Mouse (Mus musculus): Measurements from ENCODE around the gene Slc35e2. TPM values are rescaled to one million over a fixed set of nuclear protein-coding genes. Genes with fewer than 3 reads are reported as not detected.

Slc35e2 gene
- polyA plus RNA-seq (2015; fragmentation: Nextera tagmentation; extraction: Ambion mirVana), result 11.4 and 12.9 TPM in 2 replicates

DNA sequence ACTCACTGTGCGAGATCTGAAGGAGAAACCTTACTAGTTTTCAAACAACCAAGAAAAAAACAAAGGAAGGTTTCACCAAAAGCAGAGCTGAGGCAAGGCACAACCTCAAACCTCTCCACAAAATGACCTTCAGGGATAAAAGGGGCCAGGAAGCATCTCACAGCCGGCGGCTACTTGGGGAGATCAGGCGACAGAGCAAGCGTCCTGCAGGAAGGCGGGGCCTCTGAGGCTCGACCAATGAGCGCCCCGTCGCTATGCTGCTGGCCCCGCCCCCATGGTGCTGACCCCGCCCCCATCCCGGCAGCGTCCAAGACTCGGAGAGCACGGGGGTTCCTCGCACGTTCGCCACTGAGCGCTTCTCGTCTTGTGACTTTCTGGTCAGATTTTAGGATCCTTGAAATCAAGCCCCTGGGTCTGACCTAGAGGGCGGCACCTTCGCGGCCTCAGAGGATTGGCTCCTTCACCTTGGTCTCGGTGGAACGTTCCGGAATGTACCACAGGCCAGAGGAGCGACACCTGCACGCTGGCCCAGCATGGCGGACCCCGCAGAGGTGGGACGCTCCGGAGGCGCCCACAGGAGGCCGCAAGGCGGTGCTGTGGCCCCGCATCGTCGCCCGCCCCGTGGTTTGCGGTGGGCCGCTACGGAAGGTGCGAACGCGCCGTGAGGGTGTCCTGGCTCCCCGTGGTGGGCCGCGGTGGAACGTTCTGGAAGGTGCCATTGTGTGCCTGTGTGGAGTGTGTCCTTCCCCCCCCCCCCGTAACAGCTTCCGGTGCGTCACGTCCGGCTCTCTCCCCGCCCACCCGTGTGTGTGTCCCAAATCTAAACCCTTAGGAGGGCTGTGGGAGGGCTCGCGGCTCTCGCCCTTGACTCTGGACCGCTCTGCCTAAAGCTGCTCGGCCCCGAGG lies at the start of gene Slc35e2:
Gene Slc35e2 (plus strand): TSS at position 326 of the 906 bp plus-strand sequence.

DNA sequence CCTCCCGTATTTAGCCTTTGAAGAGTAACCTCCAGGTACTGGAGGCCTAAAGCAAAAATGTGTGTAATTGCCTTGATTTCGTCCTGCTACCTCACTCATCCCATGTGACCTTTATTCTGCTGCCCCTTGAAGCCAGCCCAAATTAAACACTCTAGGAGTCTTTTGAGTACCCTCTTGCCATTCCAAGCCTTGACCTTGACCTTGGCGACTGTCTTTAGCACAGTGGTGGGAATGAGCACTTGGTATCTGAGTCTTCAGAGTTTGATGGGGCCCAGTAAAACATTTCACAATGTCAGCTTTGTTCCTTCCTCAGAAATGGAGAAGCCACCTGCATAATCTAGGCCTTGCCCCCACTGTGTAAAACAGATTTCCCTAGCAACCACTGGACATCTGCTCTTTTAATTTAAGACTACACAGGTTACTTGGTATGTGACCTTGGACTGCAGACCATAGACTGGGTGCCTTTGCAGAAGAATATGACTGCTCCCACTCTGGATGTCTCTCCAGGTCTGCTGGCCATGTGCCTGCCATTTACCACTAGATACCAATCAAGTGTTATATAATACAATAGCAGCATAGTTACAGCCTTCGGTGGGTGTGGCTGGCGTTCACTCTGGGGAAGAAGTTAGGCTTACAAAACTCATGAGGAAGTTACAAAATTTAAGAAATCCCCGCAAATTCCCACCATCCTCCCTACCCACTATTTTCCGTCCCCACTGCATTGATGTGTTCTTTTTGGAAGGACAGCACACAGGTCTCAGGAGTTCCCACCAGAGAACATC lies 39.4 kb upstream of the Slc35e2 start, which contains the start of gene Nadk:
Gene Nadk (plus strand): TSS at position 718 of the 782 bp plus-strand sequence.

DNA sequence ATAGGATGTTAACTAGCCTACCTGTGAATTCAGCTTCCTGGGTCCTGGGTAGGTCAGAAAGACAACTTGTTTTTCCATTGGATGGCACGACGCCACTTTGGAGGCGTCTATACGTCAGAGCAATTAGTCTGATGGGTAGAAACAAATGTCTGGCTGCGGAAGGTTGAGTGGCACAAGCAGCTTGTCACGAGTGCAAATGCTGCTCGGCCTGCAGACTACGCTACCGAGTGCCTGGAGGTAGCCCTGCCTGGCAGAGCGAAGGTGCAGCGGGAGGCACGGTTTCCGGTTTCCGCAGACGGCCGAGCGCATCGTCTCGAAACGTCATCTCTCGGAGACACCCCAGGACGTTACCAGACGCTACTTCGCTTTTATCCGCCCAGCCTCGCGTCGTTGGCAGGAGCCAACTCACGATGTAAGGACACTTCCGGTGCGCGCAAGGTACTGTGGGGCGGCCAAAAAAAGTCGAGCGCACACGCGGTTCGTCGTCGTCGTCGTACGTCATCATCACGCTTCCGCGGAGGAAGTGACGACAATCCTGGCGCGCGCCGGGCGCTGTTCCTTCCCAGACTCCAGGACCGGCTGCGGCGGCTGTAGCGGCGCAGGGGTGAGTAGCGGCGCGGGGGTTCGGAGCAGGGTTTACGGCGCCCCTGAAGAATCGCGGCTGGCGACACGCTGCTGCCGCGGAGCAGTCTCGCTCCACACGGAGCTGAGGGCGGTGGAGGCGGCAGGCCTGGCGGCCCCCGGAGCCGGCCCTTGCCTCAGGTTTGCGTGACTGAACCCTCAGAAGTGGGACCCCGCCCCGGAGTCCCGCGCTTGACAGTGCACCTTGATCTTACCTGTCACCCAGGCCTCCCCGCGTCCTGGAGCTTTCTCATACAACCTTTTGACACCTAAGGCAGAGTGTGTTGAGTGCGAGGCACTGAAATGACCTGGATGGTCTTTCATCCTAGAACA lies 23.4 kb downstream of the Slc35e2 start, which contains the start of gene Cdk11b:
Gene Cdk11b (plus strand): TSS at position 517 of the 954 bp plus-strand sequence.

DNA sequence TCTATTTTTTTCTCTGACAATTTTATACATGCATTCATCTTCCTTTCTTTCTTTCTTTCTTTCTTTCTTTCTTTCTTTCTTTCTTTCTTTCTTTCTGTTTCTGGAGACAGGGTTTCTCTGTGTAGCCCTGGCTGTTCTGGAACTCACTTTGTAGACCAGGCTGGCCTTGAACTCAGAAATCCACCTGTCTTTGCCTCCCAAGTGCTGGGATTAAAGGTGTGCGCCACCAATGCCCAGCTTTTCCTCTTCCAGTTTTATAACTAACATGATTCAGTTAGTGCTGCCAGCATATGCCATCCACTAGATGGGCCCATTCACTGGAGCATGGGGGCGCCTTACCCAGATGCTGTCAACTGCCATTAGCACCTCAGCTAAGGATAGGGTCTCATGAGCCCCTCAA lies 44.1 kb downstream of the Slc35e2 start, which contains the start of gene Gm10563:
Gene Gm10563 (minus strand): TSS at position 101 of the 400 bp plus-strand sequence.

DNA sequence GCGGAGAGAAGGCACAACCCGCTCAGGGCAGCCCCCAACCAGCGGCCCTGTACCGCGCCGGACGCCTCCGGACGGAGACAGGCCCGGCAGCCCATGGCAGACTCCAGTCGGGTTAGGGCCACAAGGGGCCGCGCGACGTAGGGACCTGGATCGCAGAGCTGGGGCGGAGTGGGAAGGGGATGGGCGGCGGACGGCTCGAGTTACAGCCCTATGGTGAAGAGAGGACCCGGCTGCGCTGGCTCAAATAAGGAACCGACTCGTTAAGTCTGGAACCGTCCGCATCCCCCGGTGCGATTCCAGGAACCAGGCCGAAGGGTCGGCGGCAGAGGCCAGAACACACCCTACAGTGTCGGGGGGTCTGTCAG lies 51.9 kb downstream of the Slc35e2 start, which contains the start of gene Mmp23:
Gene Mmp23 (minus strand): TSS at position 299 of the 365 bp plus-strand sequence.

DNA sequence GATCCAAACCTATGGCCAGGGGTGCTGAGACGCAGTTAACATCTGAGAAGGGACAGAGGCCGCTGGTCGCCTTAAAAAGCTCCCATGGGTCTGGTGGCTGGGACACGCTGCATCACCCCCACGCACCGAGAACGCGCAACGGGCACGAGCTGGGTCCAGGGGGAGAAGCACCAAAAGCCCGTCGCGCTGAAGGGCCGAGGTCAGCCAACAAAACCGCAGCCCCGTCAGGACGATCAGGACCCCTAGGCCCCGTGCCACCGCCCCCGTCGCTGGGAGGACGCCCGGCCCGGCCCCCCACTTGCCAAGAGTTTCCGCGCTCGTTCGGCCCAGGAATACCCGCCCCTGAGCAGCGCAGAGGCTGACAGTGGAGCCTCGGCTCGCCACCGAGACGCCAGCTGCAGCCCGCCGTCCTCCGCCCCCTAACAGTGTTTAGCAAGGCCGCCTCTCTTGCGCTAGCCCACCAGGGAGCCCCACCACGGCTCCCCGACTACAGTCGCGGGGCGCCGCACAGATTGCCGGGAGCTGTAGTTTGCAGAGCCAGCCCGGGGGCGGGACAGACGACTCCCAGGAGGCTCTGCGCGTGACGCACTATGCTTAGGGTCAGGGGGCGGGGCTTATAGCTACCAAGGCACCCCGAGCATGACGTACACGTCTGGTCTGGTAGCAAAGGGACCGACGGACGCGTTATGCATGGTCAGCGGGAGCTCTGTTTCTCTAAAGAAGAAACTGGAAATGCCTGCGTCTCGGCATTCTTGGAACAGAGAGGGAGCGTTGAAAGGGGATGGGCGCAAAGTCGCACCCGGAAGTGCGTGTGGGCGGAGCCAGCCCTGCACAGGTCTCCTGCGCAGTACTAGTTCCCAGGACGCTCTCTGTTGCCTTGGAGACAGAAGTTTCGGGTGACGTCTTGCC lies 67.7 kb downstream of the Slc35e2 start, which contains the start of gene Mib2:
Gene Mib2 (minus strand): TSS at position 510 of the 909 bp plus-strand sequence.

Other genes starting within 250 kb of the Slc35e2 start
- 88.3 and 99.5 TPM in 2 replicates for gene Prkcz, start 240.1 kb upstream of the Slc35e2 start, polyA plus RNA-seq (2015; fragmentation: Nextera tagmentation; extraction: Ambion mirVana)
- gene Gabrd, start 203.3 kb upstream of the Slc35e2 start, polyA plus RNA-seq (2015; fragmentation: Nextera tagmentation; extraction: Ambion mirVana), result 0.23 and 0.33 TPM in 2 replicates
- 5.1 and 5.9 TPM in 2 replicates for gene Cfap74, start 192.2 kb upstream of the Slc35e2 start, polyA plus RNA-seq (2015; fragmentation: Nextera tagmentation; extraction: Ambion mirVana)
- gene Tmem52, start 132.3 kb upstream of the Slc35e2 start, polyA plus RNA-seq (2015; fragmentation: Nextera tagmentation; extraction: Ambion mirVana), result 0.45 and 1.1 TPM in 2 replicates
- gene Gnb1, start 110.1 kb upstream of the Slc35e2 start, polyA plus RNA-seq (2015; fragmentation: Nextera tagmentation; extraction: Ambion mirVana), result 1,042 and 1,084 TPM in 2 replicates
- 56.6 and 58.5 TPM in 2 replicates for gene Nadk, start 39.0 kb upstream of the Slc35e2 start, polyA plus RNA-seq (2015; fragmentation: Nextera tagmentation; extraction: Ambion mirVana)
- 58.3 and 62.0 TPM in 2 replicates for gene Cdk11b, start 23.4 kb downstream of the Slc35e2 start, polyA plus RNA-seq (2015; fragmentation: Nextera tagmentation; extraction: Ambion mirVana)
- gene Gm10563, start 44.0 kb downstream of the Slc35e2 start, polyA plus RNA-seq (2015; fragmentation: Nextera tagmentation; extraction: Ambion mirVana), result not detected in 2 replicates
- gene Mmp23, start 52.0 kb downstream of the Slc35e2 start, polyA plus RNA-seq (2015; fragmentation: Nextera tagmentation; extraction: Ambion mirVana), result 14.1 and 17.6 TPM in 2 replicates
- 47.2 and 56.0 TPM in 2 replicates for gene Mib2, start 67.8 kb downstream of the Slc35e2 start, polyA plus RNA-seq (2015; fragmentation: Nextera tagmentation; extraction: Ambion mirVana)
- gene Fndc10, start 92.9 kb downstream of the Slc35e2 start, polyA plus RNA-seq (2015; fragmentation: Nextera tagmentation; extraction: Ambion mirVana), result 35.0 and 37.4 TPM in 2 replicates
- gene Ssu72, start 103.4 kb downstream of the Slc35e2 start, polyA plus RNA-seq (2015; fragmentation: Nextera tagmentation; extraction: Ambion mirVana), result 168 and 177 TPM in 2 replicates
- gene Tmem240, start 133.4 kb downstream of the Slc35e2 start, polyA plus RNA-seq (2015; fragmentation: Nextera tagmentation; extraction: Ambion mirVana), result 44.7 and 52.1 TPM in 2 replicates
- 68.6 and 78.0 TPM in 2 replicates for gene Atad3a, start 159.7 kb downstream of the Slc35e2 start, polyA plus RNA-seq (2015; fragmentation: Nextera tagmentation; extraction: Ambion mirVana)
- gene Vwa1, start 173.3 kb downstream of the Slc35e2 start, polyA plus RNA-seq (2015; fragmentation: Nextera tagmentation; extraction: Ambion mirVana), result 32.3 and 34.3 TPM in 2 replicates
- 1.4 and 2.4 TPM in 2 replicates for gene Tmem88b, start 184.5 kb downstream of the Slc35e2 start, polyA plus RNA-seq (2015; fragmentation: Nextera tagmentation; extraction: Ambion mirVana)
- not detected in 2 replicates for gene Ankrd65, start 189.0 kb downstream of the Slc35e2 start, polyA plus RNA-seq (2015; fragmentation: Nextera tagmentation; extraction: Ambion mirVana)
- gene Mrpl20, start 201.5 kb downstream of the Slc35e2 start, polyA plus RNA-seq (2015; fragmentation: Nextera tagmentation; extraction: Ambion mirVana), result 309 and 322 TPM in 2 replicates
- 81.5 and 90.5 TPM in 2 replicates for gene Ccnl2, start 211.1 kb downstream of the Slc35e2 start, polyA plus RNA-seq (2015; fragmentation: Nextera tagmentation; extraction: Ambion mirVana)
- gene Aurkaip1, start 229.9 kb downstream of the Slc35e2 start, polyA plus RNA-seq (2015; fragmentation: Nextera tagmentation; extraction: Ambion mirVana), result 162 and 166 TPM in 2 replicates
- 42.9 and 43.1 TPM in 2 replicates for gene Mxra8, start 238.3 kb downstream of the Slc35e2 start, polyA plus RNA-seq (2015; fragmentation: Nextera tagmentation; extraction: Ambion mirVana)
- gene Dvl1, start 246.0 kb downstream of the Slc35e2 start, polyA plus RNA-seq (2015; fragmentation: Nextera tagmentation; extraction: Ambion mirVana), result 30.4 and 32.0 TPM in 2 replicates